Mouse (Mus musculus) spleen, adult 12 weeks (tissue): ENCODE measurements around the gene Parp4.

Source experiments
- DNase-seq: peaks from one replicate; pipeline ENCODE4 v3.0.0; 2022; ENCODE audit warnings: low spot score

Parp4 gene

DNA sequence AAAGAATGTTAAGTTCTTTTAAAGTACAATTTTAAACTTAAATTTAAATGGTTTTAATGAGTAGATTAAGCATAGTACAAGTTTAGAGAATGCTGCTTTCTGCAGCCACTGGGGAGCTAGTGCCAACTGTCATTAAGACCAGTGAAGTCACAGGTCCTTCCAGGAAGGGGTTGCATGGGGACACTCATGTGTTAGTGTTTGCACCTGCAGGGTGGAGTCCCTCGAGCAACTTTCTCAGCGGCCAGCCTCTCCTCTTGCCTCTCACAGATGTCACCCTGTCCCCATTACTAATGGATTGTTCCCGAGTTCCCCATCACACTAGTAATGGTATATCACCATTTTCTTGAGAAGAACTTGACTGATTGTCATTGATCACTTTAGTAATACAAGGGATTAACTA lies 37.8 kb downstream of the Parp4 start:
- no peak for DNase-seq

DNA sequence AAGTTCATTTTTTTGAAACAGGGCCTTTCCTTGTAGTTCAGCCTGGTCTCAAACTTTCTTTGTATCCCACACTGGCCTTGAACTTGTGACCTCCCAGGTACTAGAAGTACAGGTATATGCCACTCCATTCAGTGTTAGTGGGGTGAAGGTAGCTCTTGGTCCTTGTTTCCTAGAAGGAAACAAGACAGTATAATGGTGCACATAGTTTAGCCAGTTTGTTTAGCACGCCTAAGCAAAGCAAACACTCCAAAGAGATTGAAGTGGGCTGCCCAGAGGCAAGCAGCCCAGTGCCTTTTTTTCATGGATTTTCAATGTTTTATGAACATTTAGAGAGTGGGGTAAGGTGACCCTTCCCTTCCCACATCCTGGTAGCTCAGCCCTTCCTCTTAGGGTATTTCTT lies 42.1 kb downstream of the Parp4 start:
- DNase-seq = no peak

DNA sequence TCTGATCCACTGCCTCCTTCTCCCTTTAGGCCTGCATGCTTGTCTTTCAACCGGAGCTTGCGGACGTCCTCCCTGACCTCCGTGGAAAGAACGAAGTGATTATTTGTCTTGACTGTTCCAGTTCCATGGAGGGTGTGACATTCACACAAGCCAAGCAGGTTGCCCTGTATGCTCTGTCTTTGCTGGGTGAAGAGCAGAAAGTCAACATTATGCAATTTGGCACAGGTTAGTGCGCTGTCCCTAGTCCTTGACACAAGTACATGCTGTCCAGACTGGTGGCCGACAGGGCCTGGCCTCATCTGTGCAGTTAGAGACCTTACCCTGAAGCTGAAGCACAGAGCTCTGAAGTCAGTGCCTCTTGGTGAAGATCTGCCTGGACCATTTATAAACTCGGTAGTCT lies 45.0 kb downstream of the Parp4 start:
- no peak for DNase-seq

DNA sequence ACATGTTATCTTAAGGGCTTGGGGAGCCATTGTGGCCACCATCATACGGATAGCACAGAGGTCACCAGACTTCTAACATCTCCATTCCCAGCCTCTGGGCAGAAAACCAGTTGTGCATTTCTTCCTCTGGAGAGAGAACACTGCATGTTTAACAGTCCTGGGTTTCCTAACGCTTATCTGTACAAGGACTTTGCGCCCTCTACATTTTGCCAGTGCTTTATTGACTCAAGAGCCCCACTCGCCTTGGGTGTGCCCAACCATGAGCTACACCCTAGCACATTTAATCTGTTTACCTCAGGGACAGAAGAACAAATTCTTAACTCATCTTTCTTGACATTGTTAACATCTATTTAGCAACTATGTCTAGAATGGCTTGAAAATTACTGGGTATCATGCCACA lies 50.8 kb downstream of the Parp4 start:
- no peak for DNase-seq

DNA sequence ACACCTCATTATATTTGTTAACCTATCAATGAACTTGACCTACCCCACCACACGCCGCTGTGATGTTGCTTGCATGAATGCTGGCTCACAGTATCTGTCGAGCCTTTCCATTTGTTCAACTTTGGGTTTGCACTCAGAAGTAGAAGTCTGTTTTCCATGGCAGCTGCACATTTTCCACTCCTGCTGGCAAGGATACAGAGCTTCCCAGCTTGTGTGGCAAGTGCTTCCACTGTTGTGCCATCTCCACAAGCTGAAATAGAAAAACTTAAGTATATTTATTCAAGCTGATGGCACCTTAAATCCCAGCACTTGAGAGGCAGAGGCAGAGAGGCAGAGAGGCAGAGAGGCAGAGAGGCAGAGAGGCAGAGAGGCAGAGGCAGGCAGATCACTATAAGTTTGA lies 52.9 kb downstream of the Parp4 start:
- DNase-seq = no peak

DNA sequence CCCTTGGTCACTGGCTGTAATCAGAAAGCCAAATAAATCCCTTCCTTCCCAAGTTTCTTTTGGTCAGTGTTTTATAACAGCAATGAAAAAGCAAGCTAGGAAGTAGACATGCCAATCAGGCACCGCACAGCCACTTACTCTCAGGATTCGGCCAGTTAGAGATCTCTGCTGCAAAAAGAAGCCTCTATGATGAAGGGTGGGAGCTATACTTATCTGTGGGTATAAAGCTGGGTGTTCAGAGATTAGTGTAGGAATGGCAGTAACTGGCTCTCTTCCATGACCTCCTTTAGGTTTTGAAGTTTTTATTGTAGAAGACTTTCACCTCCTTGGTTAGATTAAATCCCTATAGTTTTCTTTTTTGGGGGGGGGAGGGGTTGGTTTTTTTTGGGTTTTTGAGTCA lies 55.7 kb downstream of the Parp4 start:
- DNase-seq = no peak

DNA sequence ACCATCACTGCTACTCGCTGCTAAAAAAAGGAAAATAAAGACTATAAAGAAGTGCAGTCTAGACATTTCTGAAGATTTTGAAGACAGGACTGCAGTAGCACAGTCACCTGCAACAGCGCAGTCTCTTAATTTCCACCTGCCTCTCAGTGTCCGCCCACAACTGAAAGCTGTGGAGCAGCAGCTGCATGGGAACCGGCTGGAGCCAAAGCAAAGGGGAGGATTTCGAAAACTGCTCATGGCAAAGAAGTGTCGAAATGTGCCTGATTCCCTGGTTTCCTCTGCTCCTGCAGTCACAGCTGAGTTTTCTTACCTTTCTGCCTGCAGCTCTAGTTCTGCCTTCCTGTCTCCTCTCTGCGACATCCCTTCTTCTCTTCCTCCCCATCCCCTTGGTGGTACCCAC lies 71.8 kb downstream of the Parp4 start:
- DNase-seq = no peak

DNA sequence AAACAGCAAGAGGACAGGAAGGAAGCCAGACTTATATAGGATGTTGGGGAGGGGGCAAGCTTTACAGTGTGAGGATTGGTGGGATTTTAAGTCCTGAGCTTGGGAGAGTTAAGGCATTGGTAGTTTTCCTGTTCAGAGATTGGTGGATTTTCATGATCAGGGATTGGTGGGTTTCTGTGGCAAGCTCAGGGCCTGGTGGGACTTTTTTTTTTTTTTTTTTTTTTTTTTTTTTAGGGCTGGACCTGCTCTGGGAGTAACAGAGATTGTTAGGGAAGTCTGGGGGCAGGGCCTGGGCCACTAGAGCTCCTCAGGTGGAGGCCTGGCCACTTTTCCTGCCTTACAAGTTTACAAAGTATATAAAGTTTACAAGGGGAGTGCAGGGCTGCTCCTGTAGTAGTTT lies 74.0 kb downstream of the Parp4 start:
- no peak for DNase-seq

DNA sequence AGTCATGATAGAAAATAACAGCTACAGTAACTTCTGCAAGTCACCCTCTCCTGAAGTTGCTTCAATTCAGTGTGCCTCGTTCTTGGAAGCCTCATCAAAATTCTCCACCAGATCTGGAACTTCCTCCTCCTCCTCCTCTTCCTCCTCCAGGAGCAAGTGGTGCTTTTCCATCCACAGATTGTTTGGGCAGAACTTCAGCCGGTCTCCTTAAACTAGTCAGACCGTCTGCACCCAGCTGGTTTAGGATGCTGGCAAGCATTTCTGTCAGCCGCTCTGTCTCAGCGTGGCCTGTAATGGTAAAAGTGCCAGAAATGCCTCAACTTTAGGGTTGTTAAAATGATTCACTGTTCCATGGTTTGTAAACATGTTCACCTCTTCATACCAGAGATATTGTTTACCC lies 90.2 kb downstream of the Parp4 start:
- DNase-seq = no peak

DNA sequence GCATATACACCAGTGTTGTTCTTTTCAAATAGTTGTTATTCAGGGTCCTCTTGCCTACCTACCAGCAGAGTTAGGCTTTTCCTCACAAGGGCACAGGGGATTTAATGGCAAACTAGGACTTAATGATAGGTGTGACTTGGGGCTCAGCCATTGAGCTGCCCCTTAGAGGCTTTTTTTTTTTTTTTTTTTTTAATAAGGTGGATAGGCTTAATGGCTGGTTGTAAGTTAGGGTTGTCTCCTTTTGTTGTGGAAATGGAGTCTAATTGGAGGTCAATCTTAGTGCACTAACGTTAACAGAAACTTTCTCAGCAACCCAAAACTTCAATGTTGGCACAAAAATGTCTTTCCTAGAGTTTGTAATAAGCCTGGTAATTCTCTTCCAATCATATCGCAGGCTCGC lies 91.5 kb downstream of the Parp4 start:
- no peak for DNase-seq

DNA sequence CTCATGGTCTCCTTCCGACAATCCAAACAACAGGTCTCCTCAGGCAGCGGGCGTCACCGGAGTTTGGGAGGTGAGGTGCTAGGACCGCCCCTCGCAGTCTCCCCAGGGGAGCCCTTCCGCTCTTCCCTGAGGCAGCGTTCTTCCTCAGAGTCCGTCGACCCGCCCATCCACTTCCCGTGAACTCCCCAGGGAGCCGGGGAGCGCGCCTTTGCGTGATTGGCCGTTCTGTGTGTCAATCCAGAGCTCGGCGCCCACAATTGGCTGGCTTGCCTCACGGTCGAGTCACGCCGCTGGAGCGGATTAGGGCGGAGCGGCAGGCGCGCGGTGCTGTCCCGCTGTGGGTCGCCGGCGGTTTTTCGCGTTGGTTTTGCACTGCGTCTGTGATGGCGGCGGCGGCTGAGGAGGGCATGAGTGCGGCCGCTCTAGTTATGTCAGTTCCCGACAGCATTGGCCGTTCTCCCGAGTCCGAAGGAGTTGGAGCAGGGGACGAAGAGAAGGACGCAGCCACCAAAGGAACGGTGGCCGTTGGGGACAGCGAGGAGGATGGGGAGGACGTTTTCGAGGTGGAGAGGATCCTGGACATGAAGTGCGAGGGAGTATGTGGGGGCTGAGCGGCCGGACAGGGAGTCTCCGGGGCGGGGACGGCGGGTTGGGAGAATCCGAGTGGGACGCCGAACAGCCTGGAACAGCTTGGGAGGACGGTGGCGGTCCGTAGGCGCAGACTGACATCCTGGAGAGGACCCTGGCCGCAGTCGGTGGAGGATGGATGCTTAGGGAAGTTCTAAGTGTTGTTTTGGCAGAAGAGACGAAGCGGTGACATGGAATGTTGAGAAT lies 92.8 kb downstream of the Parp4 start, which contains the start of gene Mphosph8:
TSS of gene Mphosph8 (plus strand) at position 280 of the 834 bp plus-strand sequence.
- DNase-seq = peak; percentile 98

DNA sequence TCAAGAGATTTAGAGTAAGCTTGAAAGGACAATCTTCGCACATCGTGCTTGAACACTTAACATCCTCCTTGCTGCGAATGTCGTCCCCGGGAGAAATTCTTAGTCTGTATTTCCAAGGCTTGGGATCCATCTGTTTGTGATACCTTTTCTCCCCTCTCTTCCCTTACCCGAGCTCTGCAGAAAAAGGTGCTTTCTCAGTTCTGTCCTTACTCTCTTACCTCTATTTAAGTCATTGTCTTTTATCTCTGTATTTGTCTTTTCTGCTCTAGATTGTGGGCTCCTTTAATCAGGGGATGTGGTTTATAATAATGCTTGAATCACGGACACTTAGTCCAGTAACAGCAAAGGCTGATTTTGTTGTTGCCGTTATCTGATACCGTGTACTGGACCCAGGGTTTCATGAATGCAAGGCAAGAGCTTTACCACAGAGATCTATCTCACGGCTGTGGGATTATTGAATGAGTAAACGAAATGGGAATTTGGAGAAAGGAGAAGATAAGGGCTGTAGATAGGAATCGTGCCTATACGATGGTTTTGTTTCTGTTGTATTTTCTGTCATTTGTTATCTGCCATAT lies 93.7 kb downstream of the Parp4 start:
- no peak for DNase-seq

DNA sequence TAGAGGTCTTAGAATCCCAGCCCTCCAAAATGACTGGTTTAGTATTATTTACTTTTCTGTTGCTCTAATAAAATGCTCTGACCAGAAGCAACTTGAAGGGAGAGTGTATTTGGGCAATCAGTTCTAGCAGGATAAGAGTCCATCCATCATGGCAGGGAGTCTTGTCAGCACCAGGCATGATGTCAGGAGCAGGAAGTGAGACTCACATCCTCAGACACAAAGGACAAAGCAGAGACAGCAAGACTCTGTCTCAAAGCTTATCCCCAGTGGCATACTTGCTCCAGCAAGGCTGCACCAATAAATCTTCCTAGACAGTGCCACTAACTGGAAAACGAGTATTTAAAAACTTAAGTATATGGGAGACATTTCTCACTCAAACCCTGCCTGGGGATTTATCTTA lies 110.0 kb downstream of the Parp4 start:
- DNase-seq = no peak

DNA sequence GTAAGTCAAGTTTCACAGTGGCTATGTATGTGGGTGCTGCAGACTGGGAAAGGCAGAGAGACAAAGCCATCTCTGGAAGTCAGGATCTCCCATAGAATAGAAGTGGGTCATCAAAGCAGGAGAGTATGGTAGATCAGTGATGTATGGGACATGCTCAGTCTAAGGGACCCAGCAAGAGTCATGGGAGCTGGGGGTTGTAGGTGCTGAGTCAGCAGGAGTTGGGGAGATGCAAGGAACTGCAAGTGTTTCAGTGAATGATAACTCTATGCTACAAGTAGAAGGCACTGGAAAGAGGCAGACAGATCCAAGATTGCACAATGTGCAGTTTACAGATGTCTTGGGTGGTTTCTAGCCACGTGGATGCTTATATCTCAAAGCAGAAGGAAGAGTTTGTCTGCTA lies 113.7 kb downstream of the Parp4 start:
- no peak for DNase-seq

DNA sequence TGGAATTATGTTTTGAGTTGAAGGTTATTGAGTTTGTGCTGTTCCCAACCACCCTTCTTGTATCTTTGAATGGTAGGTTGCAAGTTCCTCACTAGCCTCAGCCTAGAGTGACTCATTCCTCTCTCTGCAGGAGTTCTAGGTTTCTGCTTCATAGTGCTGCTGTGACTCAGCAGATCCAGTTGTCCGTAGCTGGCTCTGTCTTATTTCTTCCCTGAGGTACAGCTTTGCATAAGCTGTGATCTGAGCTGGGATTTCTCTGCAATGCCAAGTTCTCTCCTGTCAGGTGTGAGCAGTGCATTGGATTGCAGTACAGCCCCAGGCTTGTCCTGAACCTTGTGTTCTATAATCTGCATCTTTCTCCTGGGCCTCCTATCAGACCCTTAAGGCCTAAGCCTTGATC lies 114.3 kb downstream of the Parp4 start:
- no peak for DNase-seq

DNA sequence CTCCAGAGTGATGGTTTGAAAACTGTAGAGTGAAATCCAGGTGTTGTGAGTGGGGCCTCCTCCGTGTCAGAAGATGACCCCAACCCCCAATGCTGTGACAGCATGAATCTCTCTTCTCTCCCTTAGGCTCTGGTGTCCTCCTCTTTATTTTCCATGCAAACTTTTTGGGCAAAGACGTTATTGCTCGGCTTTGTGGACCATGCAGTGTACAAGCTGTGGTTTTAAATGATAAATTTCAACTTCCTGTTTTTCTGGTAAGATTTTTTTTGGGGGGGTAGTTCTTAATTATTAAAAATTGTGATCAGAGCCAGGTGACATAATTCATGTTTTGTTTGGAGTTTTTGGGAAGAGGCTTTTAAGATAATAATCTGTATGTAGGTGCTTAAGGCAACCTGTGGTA lies 120.1 kb downstream of the Parp4 start:
- no peak for DNase-seq

DNA sequence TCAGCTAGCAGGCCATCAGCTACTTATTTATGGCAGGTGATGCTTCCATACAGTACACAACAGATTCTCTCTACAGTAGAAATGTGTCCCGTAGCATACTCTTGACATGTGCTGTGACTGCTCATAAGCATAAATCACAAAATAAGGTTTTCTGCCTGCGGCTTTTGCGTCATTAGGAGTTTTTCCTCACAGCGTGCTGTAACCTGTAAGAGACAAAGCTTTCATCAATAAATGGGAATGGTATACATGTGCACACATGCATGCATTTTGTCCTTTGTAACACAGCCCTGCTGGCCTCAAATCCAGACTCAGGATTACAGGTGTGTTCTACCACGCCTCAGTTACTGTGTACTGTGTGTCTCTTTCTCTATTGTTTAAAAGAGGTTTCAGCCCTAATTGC lies 122.4 kb downstream of the Parp4 start:
- no peak for DNase-seq

DNA sequence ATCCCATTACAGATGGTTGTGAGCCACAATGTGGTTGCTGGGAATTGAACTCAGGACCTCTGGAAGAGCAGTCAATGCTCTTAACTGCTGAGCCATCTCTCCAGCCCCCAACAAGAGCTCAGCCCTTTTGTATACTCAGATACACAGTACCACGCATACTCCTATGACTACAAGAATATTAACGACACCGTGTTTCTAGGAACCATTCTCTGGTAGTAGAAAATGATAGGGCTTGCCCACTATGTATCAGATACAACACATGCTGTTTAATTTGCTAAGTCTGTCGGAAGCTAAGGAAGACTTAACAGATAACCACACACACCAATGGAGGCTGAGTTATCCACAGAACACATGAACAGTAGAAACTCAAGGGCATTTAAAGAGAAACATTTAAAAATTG lies 127.2 kb downstream of the Parp4 start:
- DNase-seq = no peak

DNA sequence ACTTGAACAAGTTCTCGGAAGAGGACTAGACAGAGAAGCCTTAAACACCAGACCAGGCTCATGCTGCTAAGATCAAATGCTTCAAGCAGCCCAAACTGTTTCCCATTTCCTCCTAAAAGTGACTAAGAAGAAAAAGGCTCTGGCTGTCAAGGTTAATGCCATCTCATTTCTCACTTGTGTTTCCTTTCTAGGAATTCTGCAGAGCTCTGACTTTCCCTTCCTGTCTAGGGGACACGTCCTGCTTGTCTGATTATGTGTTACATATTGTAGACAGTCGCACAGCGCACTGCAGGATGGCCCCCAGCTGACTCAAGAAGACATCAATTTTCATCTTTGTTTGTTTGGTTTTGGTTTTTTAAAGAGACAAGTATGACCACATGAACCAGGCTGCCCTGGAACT lies 130.3 kb downstream of the Parp4 start:
- DNase-seq = no peak
